Mouse (Mus musculus) forebrain, embryonic 10.5 days (tissue): ENCODE measurements around the gene Btaf1. TPM values are rescaled to one million over a fixed set of nuclear protein-coding genes. Genes with fewer than 3 reads are reported as not detected.

Experiments used
- DNase-seq: peaks from one replicate; pipeline ENCODE4 v3.0.0-alpha.2; 2017; ENCODE audit warnings: low spot score; ENCODE audit errors: extremely low spot score
- H3K27ac ChIP-seq: fragments of 300-500 bp; sonication (generic); 2 replicates; pipeline ENCODE4 v1.5.1; 2016; ENCODE audit warnings: mild to moderate bottlenecking
- H3K27me3 ChIP-seq: fragments of 300-500 bp; sonication (generic); 2 replicates; pipeline ENCODE4 v1.6.1; 2016; ENCODE audit warnings: mild to moderate bottlenecking; ENCODE audit not compliant: poor library complexity, severe bottlenecking
- H3K36me3 ChIP-seq: fragments of 300-500 bp; sonication (generic); replicated peaks from 2 replicates; pipeline ENCODE4 v1.6.1; 2016; ENCODE audit warnings: mild to moderate bottlenecking, moderate library complexity
- H3K4me1 ChIP-seq: fragments of 300-500 bp; sonication (generic); 2 replicates; pipeline ENCODE4 v1.6.1; 2016
- H3K4me3 ChIP-seq: fragments of 300-500 bp; sonication (generic); 2 replicates; pipeline ENCODE4 v1.5.1; 2016; ENCODE audit warnings: mild to moderate bottlenecking, moderate library complexity
- H3K9me3 ChIP-seq: fragments of 300-500 bp; sonication (generic); 2 replicates; pipeline ENCODE4 v1.6.1; 2016; ENCODE audit warnings: mild to moderate bottlenecking, moderate library complexity
- WGBS: fragments of 180-500 bp; shearing (Covaris S2); methylation state at CpG from one replicate; pipeline ENCODE4 v1.1.7; 2016; 5-methylcytosine and 5-hydroxymethylcytosine counted together
- polyA plus RNA-seq: library from polyadenylated mRNA; unstranded; fragments of >200 nt; fragmentation: Nextera tagmentation; extraction: Ambion mirVana; gene quantifications from 2 replicates; pipeline ENCODE4 v1.2.1, GENCODE M21; 2016

Btaf1 gene
- polyA plus RNA-seq = 19.7 and 20.6 TPM in 2 replicates

DNA sequence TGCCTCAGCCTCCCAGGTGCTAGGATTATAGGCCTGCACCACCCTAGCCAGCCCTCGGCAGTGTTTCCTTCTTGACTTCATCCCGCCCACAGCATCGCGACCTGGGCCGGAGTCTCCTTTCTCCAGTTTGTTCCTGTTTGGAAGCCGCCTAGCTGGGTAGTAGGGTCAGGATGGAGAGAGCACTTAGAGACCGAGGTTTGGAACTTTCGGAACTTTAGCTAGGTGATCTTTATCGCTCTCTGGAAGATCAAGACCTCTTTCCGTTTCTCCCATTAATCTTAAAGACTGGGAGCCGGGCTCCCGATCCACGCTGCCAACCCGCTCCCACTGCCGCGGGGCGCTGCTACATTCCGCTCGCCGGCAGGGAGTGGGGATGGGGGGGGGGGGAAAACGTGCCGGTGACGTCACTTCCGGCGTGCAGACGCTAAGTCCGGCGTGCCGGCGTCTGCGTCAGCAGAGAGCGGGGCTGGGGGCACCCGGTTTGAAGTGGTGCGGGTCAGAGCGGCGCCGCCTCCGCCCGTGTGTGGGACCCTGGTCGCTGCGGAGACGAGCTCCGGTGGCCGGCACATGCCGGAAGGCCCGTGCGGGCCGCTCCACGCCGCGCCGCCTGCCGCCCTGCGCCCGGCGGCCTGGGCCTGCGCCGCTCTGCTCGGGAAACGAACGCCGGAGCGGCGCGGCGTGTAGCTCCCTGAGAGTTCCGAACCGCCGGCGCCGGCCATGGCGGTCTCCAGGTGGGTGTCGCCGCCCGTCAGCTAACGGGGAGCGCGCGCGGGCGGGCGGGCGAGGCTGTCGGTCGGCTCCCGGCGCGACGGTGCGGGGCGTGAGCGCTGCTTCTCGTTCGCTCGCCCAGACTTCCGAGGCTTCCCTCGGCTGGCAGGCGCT is at the start of gene Btaf1:
Gene Btaf1, plus strand, starts transcription at position 409 of the 882 bp plus-strand sequence.
- Histone ChIP-seq H3K4me3 (peak within 1 kb of the TSS; percentile 91), H3K27ac (peak within 1 kb of the TSS; percentile 95), H3K27me3 (no peaks in the 10 kb centered on the region), H3K4me1 (peaks cover 27% of the 10 kb centered on the region), H3K9me3 (no peaks in the 10 kb centered on the region), H3K36me3 (peaks cover 8% of the 10 kb centered on the region; the same call in 1 of the 2 replicates)
- under 1% methylated on average over 98 of the region's 98 CpGs for WGBS
- DNase-seq = peak; percentile 92

DNA sequence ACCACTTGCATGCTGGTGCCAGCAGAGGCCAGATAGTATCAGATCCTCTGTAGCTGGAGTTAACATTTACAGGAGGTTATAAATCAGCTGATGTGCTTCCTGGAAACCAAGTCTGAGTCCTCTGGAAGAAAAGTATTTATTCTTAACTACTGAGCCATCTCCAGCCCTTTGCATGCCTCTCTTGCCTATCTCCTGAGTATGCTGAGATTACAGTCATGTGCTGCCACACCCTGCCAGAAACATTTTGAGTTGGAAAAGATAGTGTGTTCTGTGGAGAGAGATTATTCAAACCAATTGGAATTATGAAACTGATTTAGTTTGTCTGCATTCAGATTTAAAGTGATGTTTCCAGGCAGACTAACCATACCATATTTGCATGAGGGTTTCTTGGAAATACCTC is 48.5 kb upstream of the Btaf1 start:
- Histone ChIP-seq H3K9me3 (no peaks in the 10 kb centered on the region), H3K27ac (no peak overlapping the region), H3K27me3 (no peaks in the 10 kb centered on the region), H3K4me3 (no peak overlapping the region), H3K4me1 (no peaks in the 10 kb centered on the region), H3K36me3 (peaks cover 100% of the 10 kb centered on the region)
- no peak for DNase-seq

DNA sequence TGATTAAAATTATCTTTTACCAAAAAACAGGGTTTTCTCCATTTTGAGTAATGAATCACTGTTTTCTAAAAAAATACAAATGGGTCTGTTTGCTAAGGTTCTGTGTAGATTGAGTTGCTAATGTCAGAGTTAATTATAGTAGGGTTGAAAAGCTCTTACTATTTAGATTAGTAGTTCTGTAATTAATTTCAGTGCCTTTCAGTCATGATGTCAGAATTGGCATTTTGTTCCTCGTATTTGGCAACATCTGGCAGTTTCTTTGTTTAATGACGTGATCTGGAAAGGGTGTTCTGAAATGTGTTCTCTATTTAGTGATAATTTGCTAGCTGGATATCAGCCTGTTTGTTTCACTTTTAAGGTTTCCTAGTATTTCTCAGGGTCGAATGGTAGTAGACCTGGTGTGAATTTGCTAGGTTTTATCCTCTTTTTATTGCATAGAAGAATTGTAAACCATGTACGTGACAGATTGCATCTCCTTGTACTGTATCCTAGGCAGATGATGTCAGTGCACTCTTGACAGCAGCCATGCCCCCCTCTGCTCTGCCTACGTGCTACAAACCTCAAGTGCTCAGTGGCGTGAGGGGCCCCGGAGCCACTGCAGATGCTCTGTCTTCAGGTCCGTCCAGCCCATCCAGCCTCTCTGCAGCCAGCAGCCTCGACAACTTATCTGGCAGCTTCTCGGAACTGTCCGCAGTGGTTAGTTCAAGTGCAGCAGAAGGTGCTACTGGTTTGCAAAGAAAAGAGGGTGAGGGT is 47.0 kb upstream of the Btaf1 start:
- H3K4me1 ChIP-seq = no peaks in the 10 kb centered on the region
- 90% methylated on average over 11 of the region's 11 CpGs for WGBS
- DNase-seq = no peak
- peaks cover 100% of the 10 kb centered on the region for H3K36me3 ChIP-seq
- no peak overlapping the region for H3K27ac ChIP-seq
- no peak overlapping the region for H3K4me3 ChIP-seq
- no peaks in the 10 kb centered on the region for H3K9me3 ChIP-seq
- H3K27me3 ChIP-seq = no peaks in the 10 kb centered on the region

DNA sequence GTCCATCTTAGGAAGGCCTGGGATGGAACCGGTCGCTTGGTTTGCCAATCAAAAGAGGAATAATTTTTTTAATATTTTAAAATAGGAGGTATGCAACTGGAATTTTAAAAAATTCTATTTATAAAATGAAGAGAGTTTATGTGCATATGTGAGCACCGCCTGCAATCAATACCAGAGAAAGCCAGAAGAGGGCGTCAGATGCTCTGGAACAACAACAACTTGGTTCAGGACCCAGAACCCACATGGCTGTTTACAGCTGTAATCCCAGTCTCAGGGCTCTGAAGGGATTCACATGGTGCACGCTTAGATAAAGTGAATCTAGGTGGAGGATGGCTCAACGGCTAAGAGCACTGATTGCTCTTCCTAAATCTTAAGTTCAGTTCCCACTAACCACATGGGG is 42.8 kb upstream of the Btaf1 start:
- 82% methylated on average over 6 of the region's 6 CpGs for WGBS
- Histone ChIP-seq H3K27ac (no peak overlapping the region), H3K36me3 (peaks cover 99% of the 10 kb centered on the region), H3K27me3 (no peaks in the 10 kb centered on the region), H3K9me3 (no peaks in the 10 kb centered on the region), H3K4me1 (no peaks in the 10 kb centered on the region), H3K4me3 (no peak overlapping the region)
- no peak for DNase-seq

GRCm38 (mm10) chr19:36886316-36886715 is 39.6 kb upstream of the Btaf1 start:
- Histone ChIP-seq H3K4me1 (no peaks in the 10 kb centered on the region), H3K4me3 (no peak overlapping the region), H3K27ac (no peak overlapping the region), H3K9me3 (no peaks in the 10 kb centered on the region), H3K36me3 (peaks cover 99% of the 10 kb centered on the region), H3K27me3 (no peaks in the 10 kb centered on the region)
- 88% methylated on average over 2 of the region's 2 CpGs for WGBS
- DNase-seq = no peak

DNA sequence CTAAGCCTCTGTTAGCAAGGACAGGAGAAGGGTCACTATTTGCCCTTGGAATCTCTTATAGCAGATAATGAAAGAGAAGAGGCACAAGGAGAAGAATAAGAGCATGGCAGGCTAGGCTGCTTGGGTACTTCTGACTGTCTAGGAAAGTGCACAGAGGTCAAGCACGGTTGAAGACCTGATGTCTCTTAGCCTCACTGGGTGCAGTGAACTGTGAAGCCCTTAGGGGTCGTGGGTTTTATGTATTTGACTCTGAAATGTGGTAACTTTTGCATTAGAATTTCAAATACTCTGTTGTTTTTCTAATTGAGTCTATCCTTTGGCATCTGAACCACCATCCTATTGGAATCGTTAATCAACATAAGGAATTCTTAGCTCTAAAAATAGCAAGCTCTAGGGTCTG is 38.2 kb upstream of the Btaf1 start:
- Histone ChIP-seq H3K4me1 (no peaks in the 10 kb centered on the region), H3K9me3 (no peaks in the 10 kb centered on the region), H3K36me3 (peaks cover 99% of the 10 kb centered on the region), H3K27me3 (no peaks in the 10 kb centered on the region), H3K4me3 (no peak overlapping the region), H3K27ac (no peak overlapping the region)
- 79% methylated on average over 3 of the region's 3 CpGs for WGBS
- no peak for DNase-seq

GRCm38 (mm10) chr19:36891746-36892145 is 34.1 kb upstream of the Btaf1 start:
- peaks cover 9% of the 10 kb centered on the region for H3K27me3 ChIP-seq
- WGBS = 96% methylated on average over 3 of the region's 3 CpGs
- DNase-seq = no peak
- H3K9me3 ChIP-seq = no peaks in the 10 kb centered on the region
- no peak overlapping the region for H3K4me3 ChIP-seq
- H3K36me3 ChIP-seq = peaks cover 82% of the 10 kb centered on the region
- peaks cover 14% of the 10 kb centered on the region for H3K4me1 ChIP-seq
- no peak overlapping the region for H3K27ac ChIP-seq

DNA sequence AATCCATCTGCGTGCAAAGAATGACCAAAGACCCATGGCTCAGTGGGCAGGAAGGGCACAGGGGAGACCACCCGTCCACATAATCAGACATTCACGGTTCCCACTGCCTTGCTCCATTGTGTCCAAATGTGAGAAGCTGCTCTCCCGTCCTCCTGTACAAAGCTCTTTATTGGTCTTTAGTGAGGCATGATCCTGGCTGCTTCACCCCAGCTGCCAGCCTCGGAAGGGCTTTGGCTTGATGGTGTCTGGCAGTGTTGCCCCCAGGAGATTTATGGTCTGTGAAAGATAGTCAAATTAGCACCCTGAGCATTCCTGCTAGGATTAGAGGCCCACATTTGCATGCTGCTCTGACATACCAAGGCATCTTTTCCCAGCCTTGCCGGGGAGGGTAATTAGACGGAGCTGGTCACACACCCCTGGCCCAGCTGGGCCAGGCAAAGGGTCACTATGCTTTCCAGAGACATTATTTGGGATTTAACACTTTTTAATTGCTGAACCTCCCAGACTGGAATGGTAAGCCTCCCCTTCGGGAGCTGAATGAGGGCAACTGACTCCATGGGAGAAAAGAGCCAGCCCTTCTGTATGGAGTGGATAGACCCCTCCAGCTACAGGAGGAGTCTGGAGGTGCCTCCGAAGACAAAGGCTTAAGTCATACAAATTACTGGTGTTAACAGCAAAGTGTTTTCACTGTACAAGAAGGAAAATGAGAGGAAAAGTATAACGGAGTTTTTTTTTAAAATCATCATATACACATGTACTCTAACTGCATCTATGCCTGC is 28.9 kb upstream of the Btaf1 start:
- Histone ChIP-seq H3K4me1 (peaks cover 27% of the 10 kb centered on the region), H3K4me3 (peak overlapping the region; percentile 9; the same call in 1 of the 2 replicates), H3K27ac (peak overlapping the region; percentile 79), H3K9me3 (no peaks in the 10 kb centered on the region), H3K36me3 (peaks cover 31% of the 10 kb centered on the region), H3K27me3 (peaks cover 9% of the 10 kb centered on the region)
- 9% methylated on average over 10 of the region's 10 CpGs for WGBS
- peak; percentile 73 for DNase-seq

DNA sequence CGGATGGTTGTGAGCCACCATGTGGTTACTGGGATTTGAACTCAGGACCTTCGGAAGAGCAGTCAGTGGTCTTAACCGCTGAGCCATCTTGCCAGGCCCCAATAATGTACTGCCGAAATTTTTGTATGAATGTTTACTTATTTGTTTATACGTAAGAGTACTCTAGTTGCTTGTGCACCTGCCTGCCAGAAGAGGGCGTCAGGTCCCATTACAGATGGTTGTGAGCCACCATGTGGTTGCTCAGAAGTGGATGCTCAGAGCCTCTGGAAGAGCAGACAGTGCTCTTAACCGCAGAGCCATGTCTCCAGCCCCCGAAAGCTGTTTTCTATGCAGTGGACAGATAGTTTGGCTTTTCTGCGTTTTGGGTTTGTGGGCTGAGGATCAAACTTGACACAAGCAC is 28.1 kb upstream of the Btaf1 start:
- peak; percentile 42 for DNase-seq
- H3K4me3 ChIP-seq = no peak overlapping the region
- H3K9me3 ChIP-seq = no peaks in the 10 kb centered on the region
- H3K4me1 ChIP-seq = peaks cover 29% of the 10 kb centered on the region
- H3K36me3 ChIP-seq = peaks cover 23% of the 10 kb centered on the region
- H3K27me3 ChIP-seq = peaks cover 9% of the 10 kb centered on the region
- H3K27ac ChIP-seq = peak overlapping the region; percentile 79; the same call in 1 of the 2 replicates
- 45% methylated on average over 9 of the region's 9 CpGs for WGBS

GRCm38 (mm10) chr19:36903377-36903776 is 22.5 kb upstream of the Btaf1 start:
- H3K4me1 ChIP-seq = peaks cover 23% of the 10 kb centered on the region
- peak overlapping the region; percentile 57 for H3K4me3 ChIP-seq
- 44% methylated on average over 7 of the region's 7 CpGs for WGBS
- no peaks in the 10 kb centered on the region for H3K27me3 ChIP-seq
- no peak for DNase-seq
- H3K36me3 ChIP-seq = 0 out of 2 replicates have a peak, but pooled peaks cover 2% of the 10 kb centered on the region
- H3K27ac ChIP-seq = peak overlapping the region; percentile 90
- H3K9me3 ChIP-seq = peaks cover 3% of the 10 kb centered on the region; the same call in 1 of the 2 replicates

DNA sequence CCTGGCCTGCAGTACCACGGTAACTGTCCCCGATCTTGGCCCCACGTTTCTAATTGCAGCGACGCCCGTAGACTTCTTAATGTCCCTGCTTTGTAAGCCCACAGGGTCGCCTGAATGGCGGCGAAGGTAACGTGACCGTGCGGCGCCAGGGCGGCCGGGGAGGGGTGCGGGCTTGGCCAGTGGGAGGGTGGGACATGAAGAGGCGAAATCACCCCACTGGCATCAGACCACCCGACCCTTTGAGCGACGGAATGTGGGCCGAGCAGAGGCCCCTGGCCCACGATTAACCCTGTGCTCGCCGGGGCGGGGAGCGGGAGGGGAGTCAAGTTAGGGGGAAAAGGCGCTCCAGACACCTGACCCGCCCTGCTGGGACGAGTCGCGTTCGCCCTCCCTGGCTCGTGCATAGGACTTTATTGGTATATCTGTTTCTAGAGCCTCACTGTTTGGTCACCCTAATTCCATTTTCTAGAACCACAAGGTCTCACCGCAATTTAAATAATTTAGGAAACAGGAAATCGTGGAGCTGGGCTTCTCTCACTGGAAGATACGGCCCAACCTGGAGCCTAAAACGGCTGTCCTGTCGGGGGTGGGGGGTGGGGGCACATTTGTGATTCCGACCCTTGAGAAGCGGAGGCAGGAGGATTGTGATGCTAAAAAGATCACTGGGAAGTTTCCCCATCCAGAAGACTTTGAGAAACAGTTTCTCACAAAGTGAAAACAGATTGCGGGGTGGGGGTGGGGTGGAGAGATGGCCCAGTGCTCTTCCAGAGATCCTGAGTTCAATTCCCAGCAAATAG is 21.5 kb upstream of the Btaf1 start:
- Histone ChIP-seq H3K36me3 (0 out of 2 replicates have a peak, but pooled peaks cover 2% of the 10 kb centered on the region), H3K9me3 (peaks cover 3% of the 10 kb centered on the region; the same call in 1 of the 2 replicates), H3K4me3 (peak overlapping the region; percentile 57), H3K27me3 (no peaks in the 10 kb centered on the region), H3K4me1 (peaks cover 23% of the 10 kb centered on the region), H3K27ac (peak overlapping the region; percentile 90)
- WGBS = 2% methylated on average over 41 of the region's 41 CpGs
- peak; percentile 90 for DNase-seq
